Mouse (Mus musculus): ENCODE results near the gene Rtl3.

GRCm38 (mm10) chrX:106794686-106795085 lies 45.8 kb downstream of the Rtl3 start:
- TF ChIP-seq CTCF (IDR thresholded peaks at IDR 0.05; ENCODE audit: borderline replicate concordance, insufficient read depth, low read length) (no peak), POLR2A (IDR thresholded peaks at IDR 0.05; ENCODE audit: low read depth, low read length) (no peak)

All from embryonic fibroblast, embryonic 13.5 days (primary cell).